Mouse (Mus musculus) heart, postnatal 14 days (tissue): Measurements from ENCODE around the gene E030018B13Rik. TPM values are rescaled to one million over a fixed set of nuclear protein-coding genes. Genes with fewer than 3 reads are reported as not detected.

ENCODE experiments used
- DNase-seq, 2 experiments: peaks; one replicate each; pipeline ENCODE4 v3.0.0; 2021 to 2022
- intact Hi-C: fragments of 180-260 bp; cut with DNase I; formaldehyde crosslinking; loops from one replicate; pipeline ENCODE4 v1.15.1; 2025
- total RNA-seq, 2 experiments: library from RNA; stranded (reverse); gene quantifications; 2 replicates each; pipeline ENCODE4 v1.2.3; 2021

Gene E030018B13Rik
- total RNA-seq, 2 experiments from 2014 or later = not detected

GRCm38 (mm10) chr7:63896968-63897468 is 19.6 kb upstream of the E030018B13Rik start:
- intact Hi-C loops = loop anchor here (2.0 to 5.0 kb wide), 3 partner anchors 14 to 40 kb away; no protein-coding TSS in a partner anchor
- DNase-seq = peak; percentile 94 to 96

GRCm38 (mm10) chr7:63897655-63898054 is 19.0 kb upstream of the E030018B13Rik start:
- DNase-seq = peak in 1 of 2 experiments; percentile 30
- intact Hi-C loops = loop anchor here (2.0 to 5.0 kb wide), 3 partner anchors 13 to 40 kb away; no protein-coding TSS in a partner anchor

GRCm38 (mm10) chr7:63898201-63898600 is 18.5 kb upstream of the E030018B13Rik start:
- intact Hi-C loops = loop anchor here (5.0 kb wide), 1 partner anchor 41 kb away; no protein-coding TSS in a partner anchor
- no peak for DNase-seq

GRCm38 (mm10) chr7:63899925-63900324 is 16.7 kb upstream of the E030018B13Rik start:
- DNase-seq = no peak
- intact Hi-C loops = loop anchor here (5.0 kb wide), 1 partner anchor 43 kb away; no protein-coding TSS in a partner anchor

GRCm38 (mm10) chr7:63900411-63900810 is 16.2 kb upstream of the E030018B13Rik start:
- intact Hi-C loops = no loop called here
- DNase-seq = no peak

- intact Hi-C loops = no loop called here
- DNase-seq = no peak
These were observed 15.3 kb upstream of the E030018B13Rik start for GRCm38 (mm10) chr7:63901346-63901745.

GRCm38 (mm10) chr7:63901942-63902341 is 14.7 kb upstream of the E030018B13Rik start:
- DNase-seq = no peak

GRCm38 (mm10) chr7:63902604-63903210 is 13.9 kb upstream of the E030018B13Rik start:
- no peak for DNase-seq
- intact Hi-C loops = no loop called here

More at GRCm38 (mm10) chr7:63901942-63902341, 14.7 kb upstream of the E030018B13Rik start:
- intact Hi-C loops = no loop called here

GRCm38 (mm10) chr7:63903635-63904380 is 12.8 kb upstream of the E030018B13Rik start:
- no peak for DNase-seq
- intact Hi-C loops = no loop called here

GRCm38 (mm10) chr7:63905190-63905589 is 11.5 kb upstream of the E030018B13Rik start:
- intact Hi-C loops = no loop called here
- DNase-seq = peak in 1 of 2 experiments; percentile 63

- intact Hi-C loops = no loop called here
- DNase-seq = no peak
These were observed 11.0 kb upstream of the E030018B13Rik start for GRCm38 (mm10) chr7:63905642-63906041.

GRCm38 (mm10) chr7:63907778-63908495 is 8.7 kb upstream of the E030018B13Rik start:
- DNase-seq = no peak
- intact Hi-C loops = no loop called here

GRCm38 (mm10) chr7:63908496-63909285 is 8.0 kb upstream of the E030018B13Rik start:
- intact Hi-C loops = no loop called here
- DNase-seq = no peak

GRCm38 (mm10) chr7:63910225-63910624 is 6.4 kb upstream of the E030018B13Rik start:
- DNase-seq = no peak
- intact Hi-C loops = loop anchor here (2.0 kb wide), 1 partner anchor 13 kb away; no protein-coding TSS in a partner anchor

GRCm38 (mm10) chr7:63910912-63911311 is 5.7 kb upstream of the E030018B13Rik start:
- intact Hi-C loops = loop anchor here (1.0 to 2.0 kb wide), 2 partner anchors 14 to 53 kb away; no protein-coding TSS in a partner anchor
- peak in 1 of 2 experiments; percentile 62 for DNase-seq

- intact Hi-C loops = loop anchor here (1.0 to 2.0 kb wide), 3 partner anchors 15 to 53 kb away; no protein-coding TSS in a partner anchor
- peak; percentile 82 to 86 for DNase-seq
These were observed 5.0 kb upstream of the E030018B13Rik start for GRCm38 (mm10) chr7:63911383-63912233.

GRCm38 (mm10) chr7:63912234-63912810 is 4.3 kb upstream of the E030018B13Rik start:
- peak; percentile 66 to 73 for DNase-seq
- intact Hi-C loops = loop anchor here (1.0 kb wide), 1 partner anchor 24 kb away; no protein-coding TSS in a partner anchor
